Mouse (Mus musculus) splenic B cell, adult 2 months (primary cell): ENCODE measurements around the gene Cpsf4l.
A peak's percentile ranks its signal among the peaks of the same experiment; 100 is the strongest.

Experiments used
- DNase-seq: peaks from one replicate; pipeline ENCODE4 v3.0.0-alpha.2; 2011; ENCODE audit warnings: low read depth, low spot score
- H3K27me3 ChIP-seq: 2 replicates; pipeline ENCODE4 v1.6.1; 2012; ENCODE audit warnings: mild to moderate bottlenecking, low read length, moderate library complexity, mixed read lengths; ENCODE audit not compliant: control insufficient read depth, poor library complexity, insufficient read depth, severe bottlenecking
- H3K36me3 ChIP-seq: 2 replicates; pipeline ENCODE4 v1.6.1; 2012; ENCODE audit warnings: mild to moderate bottlenecking, low read length, moderate library complexity, mixed read lengths; ENCODE audit not compliant: control insufficient read depth, poor library complexity, insufficient read depth, severe bottlenecking

The Cpsf4l gene

DNA sequence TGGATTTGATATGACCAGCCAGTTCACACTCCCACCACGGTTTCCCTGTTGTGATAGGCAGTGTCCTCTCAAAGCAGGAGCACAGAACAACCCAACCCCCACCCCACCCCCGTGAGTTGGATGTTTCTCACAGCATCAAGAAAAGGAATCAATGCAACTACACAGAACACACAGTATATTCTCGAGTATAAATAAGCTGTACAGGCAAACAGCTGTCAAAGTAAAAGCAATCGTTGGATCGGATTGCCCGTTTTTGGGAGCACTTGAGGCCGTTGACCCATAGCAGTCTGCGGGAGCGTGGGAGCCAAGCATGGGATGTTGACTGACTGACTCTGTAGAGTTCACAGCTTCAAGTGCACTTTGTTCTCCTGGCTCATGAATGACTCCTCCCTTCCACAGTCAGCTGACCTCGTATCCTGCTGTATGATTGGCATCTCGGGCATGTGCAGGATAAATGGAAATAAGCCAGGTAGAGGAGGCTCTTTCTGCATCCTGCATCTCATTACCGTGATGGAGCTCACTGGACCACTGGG, 11.7 kb downstream of the Cpsf4l start:
- no peak for DNase-seq
- Histone ChIP-seq H3K36me3 (peaks cover 5% of the 10 kb centered on the region; the same call in 1 of the 2 replicates), H3K27me3 (no peaks in the 10 kb centered on the region)

DNA sequence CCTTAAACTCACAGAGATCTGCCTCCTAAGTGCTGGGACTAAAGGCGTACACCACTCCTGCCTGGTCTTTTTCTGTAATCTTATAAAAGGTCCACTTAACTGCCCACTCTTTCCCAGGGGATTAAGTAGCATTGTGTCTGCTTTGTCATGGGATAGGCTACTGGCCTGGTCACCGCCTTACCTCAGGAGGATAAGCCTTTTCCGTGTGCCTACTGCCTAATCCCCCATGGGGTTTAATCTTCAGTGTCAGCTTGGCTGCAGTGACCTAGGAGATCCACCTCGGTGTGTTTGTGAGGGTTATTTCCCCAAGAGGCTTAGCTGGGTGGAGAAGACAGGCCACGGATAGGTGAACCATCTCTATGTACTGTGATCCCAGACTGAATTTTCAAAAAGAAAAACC, 12.2 kb downstream of the Cpsf4l start:
- H3K27me3 ChIP-seq = no peaks in the 10 kb centered on the region
- no peak for DNase-seq
- peaks cover 7% of the 10 kb centered on the region for H3K36me3 ChIP-seq

DNA sequence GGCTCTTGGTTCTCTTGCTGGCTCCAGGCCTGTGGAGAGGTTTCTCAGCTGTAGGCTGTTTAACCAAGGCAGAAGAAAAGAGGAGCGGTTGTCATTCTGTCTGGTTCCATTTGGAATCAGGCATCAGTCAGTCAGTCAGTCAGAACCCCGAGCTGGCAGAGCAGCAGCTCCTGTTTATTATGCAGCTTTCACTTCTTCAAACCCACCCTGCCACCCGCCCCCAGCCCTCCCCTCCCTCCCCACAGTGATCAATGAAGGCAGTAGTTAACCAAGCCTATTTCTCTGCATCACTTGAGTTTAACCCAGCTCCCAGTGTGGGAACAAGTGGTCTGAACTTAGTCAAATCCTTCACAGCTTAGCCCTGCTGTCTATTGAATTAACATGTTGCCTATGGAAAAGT, 18.0 kb downstream of the Cpsf4l start:
- Histone ChIP-seq H3K36me3 (peaks cover 5% of the 10 kb centered on the region), H3K27me3 (no peaks in the 10 kb centered on the region)
- peak; percentile 49 for DNase-seq

DNA sequence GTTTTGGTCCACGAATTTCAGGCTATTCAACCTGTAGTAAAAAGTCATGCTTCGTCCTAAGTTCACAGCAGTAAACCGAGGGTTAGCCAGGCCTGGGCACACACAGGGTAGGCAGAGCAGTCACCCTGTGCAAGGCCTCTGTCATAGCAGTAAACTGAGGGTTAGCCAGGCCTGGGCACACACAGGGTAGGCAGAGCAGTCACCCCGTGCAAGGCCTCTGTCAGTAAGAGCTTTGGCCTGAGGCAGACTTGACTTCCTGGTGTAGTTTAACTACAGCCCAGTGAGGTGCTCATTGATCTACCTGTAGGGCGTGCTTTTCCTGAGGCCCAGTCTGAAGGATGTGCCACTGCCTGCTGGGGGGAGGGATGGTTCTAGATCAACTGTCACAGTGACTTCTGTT, 18.5 kb downstream of the Cpsf4l start:
- Histone ChIP-seq H3K27me3 (no peaks in the 10 kb centered on the region), H3K36me3 (peaks cover 4% of the 10 kb centered on the region)
- DNase-seq = no peak

DNA sequence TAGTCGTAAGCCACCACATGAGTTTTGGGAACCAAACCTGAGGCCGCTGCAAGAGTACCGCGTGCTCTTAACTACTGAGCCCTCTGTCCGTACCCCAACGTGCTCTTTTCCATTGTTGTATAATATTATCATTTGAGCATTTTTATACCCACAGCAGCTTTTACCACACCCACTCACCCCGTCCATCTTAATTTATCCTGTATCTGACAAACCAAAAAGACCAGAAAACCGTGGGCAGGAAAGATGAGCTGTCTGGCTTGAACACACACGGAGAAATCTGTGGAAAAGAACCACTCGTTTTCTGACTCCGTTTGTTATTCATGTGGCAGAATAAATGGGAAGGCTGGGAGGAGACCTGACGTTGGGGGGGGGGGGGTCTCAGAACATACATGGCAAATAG, 19.3 kb downstream of the Cpsf4l start:
- DNase-seq = no peak
- H3K27me3 ChIP-seq = no peaks in the 10 kb centered on the region
- H3K36me3 ChIP-seq = peaks cover 3% of the 10 kb centered on the region

DNA sequence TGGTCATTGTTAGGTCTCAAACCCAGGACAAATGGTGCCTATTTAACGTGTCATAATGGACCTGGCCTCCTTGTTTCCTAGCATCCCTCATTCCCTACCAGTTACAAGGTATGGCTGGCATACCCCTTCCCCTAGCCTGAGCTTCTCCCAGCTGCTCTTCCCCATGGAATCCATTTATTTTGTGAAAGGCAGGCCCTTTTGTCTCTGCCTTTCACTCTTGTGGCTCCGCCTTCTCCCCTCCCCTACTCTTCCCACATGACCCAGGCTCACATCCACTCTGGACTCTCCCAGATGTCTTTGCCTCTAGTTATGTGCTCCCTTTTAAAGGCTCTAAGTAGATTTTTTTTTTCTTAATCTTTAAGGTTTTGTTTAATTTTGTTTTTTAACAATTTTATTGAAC, 22.8 kb downstream of the Cpsf4l start:
- DNase-seq = no peak
- no peaks in the 10 kb centered on the region for H3K27me3 ChIP-seq
- no peaks in the 10 kb centered on the region for H3K36me3 ChIP-seq

DNA sequence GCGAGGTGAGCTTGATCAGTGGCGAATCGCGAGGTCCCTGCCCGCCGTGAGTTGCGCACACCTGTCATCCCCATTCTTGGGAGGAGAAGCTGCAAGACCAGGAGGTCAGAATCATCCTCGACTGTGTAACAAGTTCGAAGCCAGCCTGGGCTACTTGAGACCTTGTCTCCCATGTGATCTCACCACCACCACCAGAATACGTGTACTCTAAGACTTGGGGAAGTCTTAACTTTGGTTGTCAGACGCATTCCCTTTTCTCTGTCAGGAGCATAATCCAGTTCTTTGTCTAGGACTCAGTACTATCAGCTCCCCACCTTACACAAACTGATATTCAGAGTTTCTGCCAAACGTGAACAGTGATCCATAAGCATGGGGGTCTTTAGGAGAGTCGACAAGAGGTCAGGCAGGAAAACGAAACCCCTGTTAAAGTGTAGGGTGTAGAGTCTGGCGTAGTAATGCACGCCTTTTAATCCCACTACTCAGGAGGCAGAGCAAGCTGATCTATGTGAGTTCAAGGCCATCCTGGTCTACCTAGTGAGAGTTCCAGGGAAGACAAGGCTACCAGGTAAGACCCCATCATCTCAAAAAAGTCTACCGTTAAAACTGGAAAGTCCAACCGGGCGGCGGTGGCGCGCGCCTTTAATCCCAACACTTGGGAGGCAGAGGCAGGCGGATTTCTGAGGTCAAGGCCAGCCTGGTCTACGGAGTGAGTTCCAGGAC, 24.9 kb downstream of the Cpsf4l start:
- Histone ChIP-seq H3K27me3 (no peaks in the 10 kb centered on the region), H3K36me3 (no peaks in the 10 kb centered on the region)
- DNase-seq = no peak

DNA sequence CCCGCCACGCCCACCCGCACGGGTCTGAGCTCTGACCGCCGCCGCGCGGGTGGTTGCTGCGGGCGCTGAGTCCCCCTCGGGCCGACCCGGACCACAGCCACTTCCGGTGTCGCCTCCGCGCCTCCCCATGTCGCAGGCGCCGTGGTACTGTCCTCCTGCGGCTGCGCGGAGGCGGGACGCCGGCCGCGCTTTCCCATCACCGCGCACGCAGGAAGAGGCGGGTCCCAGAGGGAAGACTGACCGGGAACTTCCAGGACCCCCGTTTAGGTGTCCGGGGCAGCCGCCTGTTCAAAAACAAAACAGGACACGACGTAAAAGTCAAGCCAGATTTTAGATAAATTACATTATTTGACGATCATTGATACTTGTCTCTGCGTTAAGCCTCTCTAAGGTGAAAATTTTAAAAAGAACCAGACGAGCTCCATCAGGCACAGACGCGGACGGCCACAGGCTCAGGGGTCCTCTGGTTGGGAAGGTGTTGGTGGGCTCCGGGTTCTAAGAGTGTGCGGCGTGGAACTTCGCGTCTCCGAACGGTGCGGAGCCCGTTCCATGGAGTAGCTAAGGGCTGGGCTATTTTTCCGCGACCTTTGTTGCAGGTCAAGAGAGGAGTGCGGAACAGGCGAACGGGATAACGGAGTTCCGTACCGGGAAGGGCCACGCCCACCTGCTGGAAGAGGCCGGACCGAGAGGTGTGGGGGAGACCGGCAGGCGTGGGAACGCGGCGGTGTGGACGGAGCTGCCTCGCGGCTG, 25.7 kb downstream of the Cpsf4l start, which contains the start of the genes Fam104a and D11Wsu47e:
Gene Fam104a, minus strand, starts transcription at position 199 of the 750 bp plus-strand sequence.
Gene D11Wsu47e, plus strand, starts transcription at position 456 of the 750 bp plus-strand sequence.
- no peaks in the 10 kb centered on the region for H3K36me3 ChIP-seq
- peak; percentile 96 for DNase-seq
- no peaks in the 10 kb centered on the region for H3K27me3 ChIP-seq

DNA sequence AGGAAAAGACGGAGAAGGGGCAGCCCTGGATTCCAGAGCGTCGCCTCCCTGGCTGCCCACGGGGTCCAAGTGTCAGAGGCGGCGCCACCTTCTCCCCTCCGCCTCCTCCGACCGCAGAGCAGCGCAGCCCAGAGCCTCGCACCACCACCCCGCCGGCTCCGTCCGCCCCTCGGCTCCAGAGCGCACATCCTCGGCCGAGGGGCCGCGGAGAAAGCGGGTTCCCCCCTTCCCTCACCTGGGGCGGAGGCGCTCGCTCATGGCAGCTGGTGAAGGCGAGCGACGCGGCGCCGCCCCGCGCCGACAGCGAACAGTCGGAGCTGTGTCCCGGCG, 26.2 kb downstream of the Cpsf4l start:
- Histone ChIP-seq H3K36me3 (no peaks in the 10 kb centered on the region), H3K27me3 (no peaks in the 10 kb centered on the region)
- no peak for DNase-seq

DNA sequence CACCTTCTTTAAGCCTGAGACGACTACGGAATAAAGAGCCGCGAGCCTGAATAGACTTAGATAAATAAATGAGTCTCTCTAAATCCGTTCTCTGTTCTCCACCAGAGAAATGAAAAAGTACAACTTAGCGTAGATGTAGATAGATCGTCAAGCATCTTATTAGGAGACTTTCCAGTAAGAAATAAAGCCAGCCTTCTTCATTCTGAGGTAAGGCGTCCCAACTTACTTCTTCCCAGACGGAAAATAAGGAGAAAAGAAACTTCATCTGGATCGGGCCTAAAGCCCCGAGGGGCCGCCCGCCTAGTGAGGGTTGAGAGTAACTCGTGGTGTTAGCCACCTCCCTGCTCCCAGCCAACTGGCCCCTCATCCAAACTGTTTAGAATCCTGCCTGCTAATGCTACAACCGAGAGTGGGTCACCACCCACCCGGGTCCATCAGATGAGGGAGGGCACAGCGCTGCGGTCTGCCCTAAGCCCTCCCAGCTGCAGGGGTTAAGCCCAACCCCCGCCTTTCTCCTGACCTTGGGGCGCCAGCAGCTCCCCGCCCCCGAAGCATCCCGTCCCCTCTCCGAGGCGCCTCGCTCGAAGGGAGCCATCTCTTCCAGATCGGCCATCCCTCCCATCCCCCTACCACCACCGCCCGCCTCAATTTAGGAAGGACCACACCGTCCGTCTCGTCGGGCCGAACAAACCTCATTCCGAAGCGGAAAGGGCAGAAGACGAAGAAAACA, 26.8 kb downstream of the Cpsf4l start:
- Histone ChIP-seq H3K36me3 (no peaks in the 10 kb centered on the region), H3K27me3 (no peaks in the 10 kb centered on the region)
- peak; percentile 44 for DNase-seq

DNA sequence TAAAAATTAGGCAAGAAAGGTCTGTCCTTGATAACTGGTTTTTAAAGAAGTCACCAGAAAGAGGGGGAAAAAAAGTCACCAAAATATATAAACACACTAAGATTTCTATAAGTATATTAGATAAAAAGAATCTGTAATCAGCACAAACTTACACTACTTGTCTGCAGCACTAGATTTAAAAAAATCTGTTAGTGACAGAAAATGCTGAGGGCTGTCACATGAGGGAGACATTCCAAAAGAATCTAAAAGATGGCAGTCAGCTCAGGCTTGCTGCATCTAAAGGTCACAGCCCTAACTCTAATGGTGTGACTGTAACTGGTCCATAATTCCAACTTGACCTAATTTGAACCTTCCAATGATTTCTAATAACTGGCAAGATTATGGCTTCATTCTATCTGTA, 27.8 kb downstream of the Cpsf4l start:
- no peaks in the 10 kb centered on the region for H3K27me3 ChIP-seq
- no peaks in the 10 kb centered on the region for H3K36me3 ChIP-seq
- DNase-seq = no peak

DNA sequence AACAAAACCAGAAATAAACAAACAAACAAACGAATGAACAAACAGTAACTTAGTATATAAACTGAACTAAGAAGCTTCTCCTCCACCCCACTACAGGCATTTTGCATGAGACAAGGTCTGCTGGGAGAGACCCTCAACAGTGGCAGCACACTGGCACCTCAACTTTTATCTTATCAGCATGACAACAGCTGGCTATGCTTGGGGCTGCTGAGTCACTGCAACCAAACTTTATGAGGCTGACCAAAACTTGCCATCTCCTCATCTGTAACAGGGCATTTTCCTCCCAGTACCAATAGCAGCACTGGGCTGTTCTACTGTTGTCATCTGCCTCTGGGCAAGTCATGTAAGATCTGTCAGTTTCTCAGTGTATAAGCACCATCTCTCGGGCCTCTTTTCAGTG, 28.9 kb downstream of the Cpsf4l start:
- Histone ChIP-seq H3K36me3 (peaks cover 2% of the 10 kb centered on the region; the same call in 1 of the 2 replicates), H3K27me3 (no peaks in the 10 kb centered on the region)
- DNase-seq = no peak

DNA sequence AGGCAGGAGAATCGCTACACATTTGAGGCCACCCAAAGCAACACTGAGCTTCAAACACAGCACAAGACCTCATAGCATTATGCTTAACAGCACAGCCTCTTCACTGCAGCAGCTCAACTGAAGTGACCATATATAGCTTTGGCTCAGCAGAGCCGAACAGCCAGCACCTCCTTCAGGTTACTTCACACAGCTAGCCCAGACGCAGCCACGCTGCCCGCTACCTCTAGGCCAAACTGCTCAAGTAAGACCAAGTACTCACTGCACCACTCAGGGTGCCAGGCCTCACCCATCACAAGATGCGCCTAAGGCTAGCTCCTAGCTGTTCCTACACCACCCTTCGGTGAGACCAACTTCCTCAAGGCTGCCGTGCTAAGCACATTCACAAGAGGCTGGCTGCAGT, 31.4 kb downstream of the Cpsf4l start:
- H3K27me3 ChIP-seq = no peaks in the 10 kb centered on the region
- peak; percentile 15 for DNase-seq
- peaks cover 5% of the 10 kb centered on the region; the same call in 1 of the 2 replicates for H3K36me3 ChIP-seq

DNA sequence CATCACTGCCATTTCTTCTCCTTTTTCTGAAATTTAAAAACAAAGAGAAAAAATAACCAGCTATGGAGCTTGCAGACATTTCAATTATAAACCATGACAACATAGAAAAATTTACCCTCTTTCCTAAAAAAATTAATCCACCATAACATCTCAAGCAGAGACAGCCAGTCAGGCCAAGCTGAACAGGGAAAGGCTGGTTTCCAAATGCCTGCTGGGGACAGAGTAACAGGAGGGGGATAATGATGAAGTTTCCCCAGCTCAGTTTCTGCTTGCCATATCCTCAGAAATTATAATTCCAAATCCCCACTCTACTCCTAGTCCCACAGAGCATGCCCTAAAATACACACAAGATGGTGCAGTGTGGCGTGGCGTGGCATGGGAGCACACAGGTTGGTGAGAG, 32.4 kb downstream of the Cpsf4l start:
- H3K36me3 ChIP-seq = peaks cover 7% of the 10 kb centered on the region
- DNase-seq = no peak

DNA sequence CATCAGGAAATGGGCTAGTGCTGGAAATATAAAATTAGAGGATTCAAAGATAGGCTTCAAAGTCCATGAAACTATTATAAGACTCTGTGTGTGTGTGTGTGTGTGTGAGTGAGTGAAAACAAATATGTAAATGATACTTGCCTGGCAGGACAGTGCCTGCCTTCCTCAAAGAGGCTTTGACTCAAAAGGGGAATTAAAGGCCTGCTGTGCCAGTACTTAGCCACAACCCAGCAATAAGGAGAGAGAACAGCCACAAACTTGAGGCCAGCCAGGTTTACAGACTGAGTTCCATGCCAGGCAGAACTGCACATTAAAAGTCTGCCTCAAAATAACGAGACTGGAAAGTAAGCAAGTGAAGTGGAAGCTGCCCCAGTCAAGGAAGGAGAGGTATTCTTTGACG, 33.0 kb downstream of the Cpsf4l start:
- DNase-seq = no peak
- Histone ChIP-seq H3K27me3 (no peaks in the 10 kb centered on the region), H3K36me3 (peaks cover 7% of the 10 kb centered on the region)

More for the DNA sequence above, 32.4 kb downstream of the Cpsf4l start:
- no peaks in the 10 kb centered on the region for H3K27me3 ChIP-seq
